Mouse (Mus musculus): ENCODE results near the gene Adk. TPM values are rescaled to one million over a fixed set of nuclear protein-coding genes. Genes with fewer than 3 reads are reported as not detected.

The Adk gene
- total RNA-seq, 2 experiments from 2014 or later: 94.0 to 111 TPM

GRCm38 (mm10) chr14:21058972-21059371, 6.6 kb downstream of the Adk start:
- intact Hi-C loops (cut with DNase I): no loop called here
- no peak for DNase-seq

DNA sequence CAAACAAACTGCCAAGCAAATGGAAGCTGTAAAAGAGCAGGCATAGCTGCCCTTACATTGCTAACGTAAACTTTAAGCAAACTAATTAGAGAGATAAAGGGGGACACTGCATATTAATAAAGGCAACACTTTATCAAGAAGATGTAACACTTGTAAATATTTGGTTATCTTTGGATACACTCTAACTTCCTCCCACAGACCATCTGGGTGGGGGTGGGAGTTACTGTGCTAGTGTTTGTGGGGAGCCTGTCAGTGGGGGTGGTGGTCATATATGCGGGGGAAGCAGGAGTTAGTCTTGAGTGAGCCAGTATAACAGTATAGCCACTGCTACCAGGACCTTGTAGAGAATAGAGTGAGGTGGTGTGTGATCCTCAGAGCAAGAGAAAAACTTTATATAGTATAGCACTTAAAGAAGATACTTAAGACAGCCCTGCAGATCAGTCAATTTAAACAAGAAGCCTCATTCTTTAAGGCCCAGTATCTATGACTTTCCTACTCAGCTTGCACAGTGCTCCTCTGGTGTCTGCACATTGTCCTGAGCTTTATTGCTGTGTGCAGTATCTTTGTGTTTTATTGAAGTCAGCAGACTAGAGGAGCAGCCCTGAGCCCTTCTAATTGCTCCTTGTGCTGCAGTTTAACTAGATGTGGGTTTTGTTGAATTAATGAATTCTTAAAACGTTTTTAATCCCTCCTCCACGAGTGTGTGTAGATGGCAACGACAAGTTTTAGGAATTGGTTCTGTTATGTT, 10.6 kb downstream of the Adk start:
- intact Hi-C loops (cut with DNase I): no loop called here
- DNase-seq: no peak

- DNase-seq: no peak
- intact Hi-C loops (cut with DNase I): no loop called here
These were observed 11.9 kb downstream of the Adk start for GRCm38 (mm10) chr14:21064321-21064720.

- no peak for DNase-seq
- intact Hi-C loops (cut with DNase I): no loop called here
These were observed 13.3 kb downstream of the Adk start for GRCm38 (mm10) chr14:21065490-21066162.

DNA sequence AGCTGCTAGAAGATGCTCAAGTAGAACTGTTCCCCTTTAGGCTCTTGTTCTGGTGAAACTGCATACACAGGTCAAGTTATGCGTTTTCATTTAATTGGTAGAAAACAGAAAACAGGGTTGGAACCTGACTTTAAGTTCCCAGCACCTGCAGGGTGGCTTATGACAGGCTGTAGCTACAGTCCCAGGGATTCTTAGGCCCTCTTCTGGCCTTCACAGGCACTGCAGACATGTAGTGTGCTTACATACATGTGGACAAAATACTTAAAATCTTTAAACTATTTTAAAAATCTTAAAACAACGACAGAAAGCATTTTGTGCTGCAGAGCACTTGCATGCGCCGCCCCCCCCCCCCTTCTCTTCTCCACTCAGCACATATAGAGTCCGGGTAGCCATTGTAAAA, 17.2 kb downstream of the Adk start:
- intact Hi-C loops (cut with DNase I): no loop called here

GRCm38 (mm10) chr14:21073981-21074380, 21.6 kb downstream of the Adk start:
- no peak for DNase-seq
- intact Hi-C loops (cut with DNase I): loop anchor here (2.0 kb wide), 1 partner anchor 21 kb away; the partner anchor contains the start of genes Adk and Ap3m1

More for the DNA sequence above, 17.2 kb downstream of the Adk start:
- no peak for DNase-seq

DNA sequence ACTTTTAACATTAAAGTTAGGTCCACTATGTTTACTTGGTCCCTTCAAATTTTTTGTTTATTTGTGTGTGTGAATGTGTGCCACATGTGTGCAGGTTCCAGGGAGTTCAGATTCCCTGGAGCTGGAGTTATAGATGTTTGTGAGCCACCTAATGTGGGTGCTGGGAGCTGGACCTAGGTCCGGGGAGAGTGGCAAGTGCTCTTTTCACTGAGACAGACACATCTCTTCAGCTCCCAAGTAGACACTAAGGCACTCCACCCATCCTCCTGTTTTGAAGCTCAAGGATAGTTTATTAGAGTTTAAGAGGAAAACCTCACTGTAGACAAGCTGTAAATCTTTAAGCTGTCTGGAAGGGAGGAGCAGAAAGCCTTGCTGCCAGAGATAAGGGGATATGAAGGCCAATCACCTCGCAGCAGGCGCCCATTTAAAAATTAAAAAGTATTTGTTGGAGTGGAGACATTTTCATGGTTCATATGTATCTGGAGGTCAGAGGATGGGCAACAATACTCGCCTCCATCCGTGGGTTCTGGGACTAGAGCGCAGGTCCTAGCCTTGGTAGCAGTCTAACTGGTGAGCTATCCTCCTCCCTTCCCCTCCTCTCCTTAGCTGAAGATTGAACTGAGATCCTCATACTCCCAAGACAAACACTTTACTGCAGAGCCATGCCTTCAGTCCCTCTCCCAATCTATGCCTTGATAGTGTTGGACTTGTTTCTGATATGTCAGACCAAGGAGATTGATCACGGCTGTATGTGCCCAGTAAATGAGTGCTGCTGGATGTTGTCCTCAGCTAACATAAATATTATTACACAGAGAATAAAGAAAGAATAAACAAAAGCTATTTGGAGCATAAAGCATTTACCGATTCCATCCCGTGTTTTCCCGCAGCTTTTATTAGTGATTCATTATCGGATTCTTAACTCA, 22.3 kb downstream of the Adk start:
- intact Hi-C loops (cut with DNase I): loop anchor here (2.0 to 5.0 kb wide), 2 partner anchors 22 to 43 kb away; partner anchors contain the start of genes Adk and Ap3m1
- DNase-seq: no peak

DNA sequence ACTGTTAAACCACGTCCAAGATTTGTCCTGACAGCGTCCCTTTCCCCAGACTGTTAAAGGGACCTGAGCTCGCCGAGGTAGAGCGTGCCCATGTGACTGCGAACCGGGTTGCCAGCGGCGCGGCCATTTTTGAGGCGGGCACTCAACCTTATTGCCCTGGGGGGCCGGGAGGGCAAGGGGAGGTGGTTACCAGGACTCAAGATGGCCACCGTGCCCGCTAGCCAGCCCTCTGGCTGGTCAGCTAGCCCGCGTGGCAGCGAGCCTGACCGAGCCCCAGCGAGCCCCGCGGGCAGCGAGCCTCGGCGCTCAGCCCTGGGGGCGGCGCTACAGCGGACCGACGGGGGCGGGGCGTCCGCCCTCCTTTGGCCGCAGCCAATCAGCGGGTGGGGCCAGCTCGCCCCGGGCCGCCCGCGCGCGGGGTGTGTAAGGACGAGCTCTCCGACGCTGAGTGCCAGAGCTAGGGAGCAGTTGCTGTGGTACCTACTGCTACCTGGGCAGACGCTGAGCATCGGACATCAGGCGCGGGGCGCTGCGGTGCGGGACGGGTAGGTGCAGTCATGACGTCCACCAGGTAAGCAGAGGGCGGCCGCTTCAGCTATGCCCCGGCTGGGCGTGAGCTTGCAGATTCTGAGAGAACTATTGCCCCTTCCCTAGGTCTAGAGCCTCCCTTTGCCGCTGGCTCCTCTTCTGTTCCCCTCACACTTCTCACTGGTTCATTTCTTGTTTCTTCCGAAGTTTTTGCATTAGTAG, 23.6 kb downstream of the Adk start:
- DNase-seq: peak; percentile 86 to 90
- intact Hi-C loops (cut with DNase I): loop anchor here (2.0 to 5.0 kb wide), 2 partner anchors 23 to 41 kb away; partner anchors contain the start of genes Adk and Ap3m1

GRCm38 (mm10) chr14:21076501-21077194, 24.3 kb downstream of the Adk start:
- no peak for DNase-seq
- intact Hi-C loops (cut with DNase I): loop anchor here (5.0 kb wide), 1 partner anchor 41 kb away; no protein-coding TSS in a partner anchor

DNA sequence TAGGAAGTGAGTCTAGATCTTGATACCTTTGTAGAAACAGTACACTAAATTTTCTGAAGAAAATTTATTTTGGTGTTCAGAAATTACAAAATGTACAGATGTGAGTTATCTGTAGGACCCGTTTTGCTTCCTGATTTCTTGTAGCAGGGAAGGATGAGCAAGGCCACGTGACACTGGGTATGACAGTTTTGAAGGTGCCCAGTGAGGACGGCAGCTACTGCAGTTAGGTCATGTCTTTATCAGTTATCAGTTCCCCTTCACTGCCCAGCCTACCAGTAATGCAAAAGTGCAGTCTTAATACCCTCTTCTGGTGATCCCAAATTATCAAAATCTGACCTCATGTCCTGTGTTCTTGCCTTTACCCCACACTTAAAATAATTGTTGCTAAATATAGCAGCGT, 25.6 kb downstream of the Adk start:
- intact Hi-C loops (cut with DNase I): loop anchor here (5.0 kb wide), 1 partner anchor 39 kb away; no protein-coding TSS in a partner anchor

GRCm38 (mm10) chr14:21078511-21078910, 26.1 kb downstream of the Adk start:
- intact Hi-C loops (cut with DNase I): loop anchor here (5.0 kb wide), 1 partner anchor 39 kb away; no protein-coding TSS in a partner anchor
- no peak for DNase-seq

More for the DNA sequence above, 25.6 kb downstream of the Adk start:
- DNase-seq: no peak

- intact Hi-C loops (cut with DNase I): no loop called here
These were observed 30.4 kb downstream of the Adk start for GRCm38 (mm10) chr14:21082823-21083222.

GRCm38 (mm10) chr14:21085666-21086065, 33.3 kb downstream of the Adk start:
- no peak for DNase-seq
- intact Hi-C loops (cut with DNase I): no loop called here

More at GRCm38 (mm10) chr14:21082823-21083222, 30.4 kb downstream of the Adk start:
- no peak for DNase-seq

- intact Hi-C loops (cut with DNase I): no loop called here
These were observed 33.7 kb downstream of the Adk start for GRCm38 (mm10) chr14:21086106-21086505.

DNA sequence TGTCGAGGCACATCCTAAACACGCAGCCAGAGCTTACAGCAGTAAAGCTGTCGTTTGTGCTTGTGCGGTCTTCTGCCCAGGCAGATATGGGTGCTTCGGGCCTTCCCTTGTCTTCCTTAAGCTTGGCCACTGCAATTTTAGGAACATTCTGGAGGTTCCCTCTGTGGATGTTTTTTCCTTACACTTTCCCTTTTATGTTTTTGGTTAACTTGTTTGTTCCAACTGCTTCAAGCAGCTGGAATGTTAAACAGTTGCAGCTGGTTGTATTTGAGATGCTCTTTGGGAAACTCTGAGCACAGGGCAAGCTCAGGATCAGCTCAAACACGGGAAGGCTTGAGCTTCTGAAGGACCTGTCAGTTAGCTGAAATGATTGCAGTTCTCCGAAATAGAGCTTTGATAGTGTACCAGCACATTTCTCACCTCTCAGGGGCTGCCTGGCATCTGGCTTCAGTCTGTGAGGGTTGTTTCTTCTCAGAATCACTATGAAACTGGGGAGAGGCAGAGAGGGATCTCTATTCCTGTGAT, 34.5 kb downstream of the Adk start:
- no peak for DNase-seq
- intact Hi-C loops (cut with DNase I): no loop called here

More at GRCm38 (mm10) chr14:21086106-21086505, 33.7 kb downstream of the Adk start:
- DNase-seq: no peak

DNA sequence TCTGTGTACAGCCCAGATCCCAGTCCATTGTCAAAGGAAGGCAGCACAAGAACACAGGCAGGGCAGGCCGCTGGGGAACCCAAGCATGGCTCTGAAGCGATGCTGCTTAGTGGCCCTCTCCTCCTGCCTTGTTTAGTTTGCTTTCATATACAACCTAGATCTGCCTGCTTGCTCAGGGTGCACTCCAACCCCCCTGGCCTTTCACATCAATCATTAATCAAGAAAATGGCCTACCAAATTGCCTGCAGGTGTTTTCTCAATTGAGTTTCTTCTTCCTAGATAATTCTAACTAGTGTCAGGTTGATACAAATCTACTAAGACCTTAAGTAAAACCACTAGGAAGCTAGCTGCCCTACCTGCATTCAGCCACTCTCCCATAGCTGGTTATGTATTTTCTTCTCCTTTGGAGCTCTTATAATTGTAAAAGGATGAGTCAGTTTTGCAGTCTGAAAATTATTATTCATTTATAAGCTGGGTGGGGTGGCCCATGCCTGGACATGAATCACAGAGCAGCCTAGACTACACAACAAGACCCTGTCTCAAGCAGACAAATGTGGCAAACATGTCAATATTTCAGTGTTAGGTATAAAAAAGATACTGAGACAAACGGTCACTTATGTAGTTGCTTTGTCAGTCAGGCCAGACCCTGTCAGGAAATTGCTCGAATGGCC, 35.2 kb downstream of the Adk start:
- DNase-seq: no peak
- intact Hi-C loops (cut with DNase I): no loop called here

DNA sequence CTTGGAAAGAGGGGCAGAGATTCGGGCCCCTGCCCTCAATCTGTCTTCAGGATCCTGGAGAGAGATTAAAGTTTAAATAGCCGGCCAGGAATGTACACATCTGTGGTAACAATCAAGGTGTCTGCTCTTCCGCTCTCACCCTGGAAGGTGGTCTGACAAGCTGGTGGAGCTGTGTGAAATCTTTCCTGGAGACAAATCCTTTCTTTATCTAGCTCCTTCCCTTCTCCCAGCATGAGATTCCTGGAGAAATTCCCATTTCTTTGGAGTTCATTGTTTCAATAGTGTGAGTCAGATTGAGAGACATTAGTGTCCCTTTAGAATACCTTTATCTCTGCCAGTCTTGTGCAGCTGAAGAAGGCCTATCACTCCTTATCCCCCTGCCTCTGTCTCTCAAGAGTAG, 36.4 kb downstream of the Adk start:
- intact Hi-C loops (cut with DNase I): no loop called here
- no peak for DNase-seq

GRCm38 (mm10) chr14:21090400-21090799, 38.0 kb downstream of the Adk start:
- DNase-seq: no peak
- intact Hi-C loops (cut with DNase I): no loop called here

Measured in gastrocnemius, postnatal 36 days (tissue).